ENCODE assay signal across 39 mouse cellular contexts in genomic region chr5:91959096-91959495, GRCm38 (mm10). TPM values are rescaled to one million over a fixed set of nuclear protein-coding genes. Genes with fewer than 3 reads are reported as not detected.
A peak's percentile ranks its signal among the peaks of the same experiment; 100 is the strongest.
DNase-seq lines count a peak whose midpoint lies in the region; ATAC-seq and TF ChIP-seq lines count a peak whose summit lies in the region.
"Had no signal": no experiment of that assay in that cellular context is flagged by ENCODE, and none has a peak within 500 bp of the region (broad histone marks: within the 10 kb centered on the region; RNA-seq: fewer than 3 reads in every experiment).

No protein-coding gene starts in this region.

- H3K9me3 ChIP-seq in MEL (replicated peaks; ENCODE audit: insufficient read depth, low read length), result no peaks in the 10 kb centered on the region
- H3K9me3 ChIP-seq in liver, embryonic 14.5 days (ENCODE audit: control insufficient read depth, low read length), result no peaks in the 10 kb centered on the region
- H3K9me3 ChIP-seq: forebrain, embryonic 13.5 days; hindbrain, embryonic 12.5 days; limb, embryonic 12.5 days; midbrain, embryonic 10.5 days; neural tube, embryonic 12.5 days had no signal

- H3K9ac ChIP-seq in MEL (ENCODE audit: control insufficient read depth, low read depth, low read length, poor library complexity, severe bottlenecking), result no peak overlapping the region
- no peak overlapping the region for H3K9ac ChIP-seq in liver, embryonic 14.5 days (replicated peaks)
- H3K9ac ChIP-seq: forebrain, embryonic 13.5 days; hindbrain, embryonic 12.5 days; limb, embryonic 12.5 days; neural tube, embryonic 12.5 days had no signal

- H3K4me1 ChIP-seq in MEL (ENCODE audit: control insufficient read depth in 1 of 2, insufficient read depth in 2 of 2, low read length in 2 of 2), result peaks cover 17 to 21% of the 10 kb centered on the region in 2 experiments
- peaks cover 29 to 33% of the 10 kb centered on the region in 2 experiments for H3K4me1 ChIP-seq in liver, embryonic 14.5 days (replicated peaks; ENCODE audit: control insufficient read depth in 2 of 2, insufficient read depth in 2 of 2, low read length in 1 of 2)

- TF ChIP-seq EP300 in MEL (IDR thresholded peaks at IDR 0.05; ENCODE audit: low read depth in 1 of 2, low read length in 2 of 2), result peak in 1 of 2 experiments; percentile 21; a peak in 1 of 4 replicates
- no peak for TF ChIP-seq EP300 in liver, embryonic 14.5 days (IDR thresholded peaks at IDR 0.05; ENCODE audit: low read depth)

- peak; percentile 21 to 55 for DNase-seq in layer of hippocampus, adult 2 months (ENCODE audit: low spot score in 2 of 2)
- DNase-seq in layer of hippocampus, postnatal 25 days (ENCODE audit: extremely low spot score in 1 of 2, low spot score in 1 of 2), result no peak
- DNase-seq in MEL (ENCODE audit: low read depth, low spot score), result peak; percentile 16
- DNase-seq in brain, embryonic 14.5 days (ENCODE audit: low read depth), result peak; percentile 35
- no peak for DNase-seq in liver, embryonic 14.5 days (ENCODE audit: low read depth in 3 of 3, low spot score in 3 of 3)
- DNase-seq in thymus, postnatal 4 days, result no peak
- no peak for DNase-seq in spleen, postnatal 36 days (ENCODE audit: low spot score in 2 of 2)
- no peak for DNase-seq in urinary bladder, postnatal 4 days (ENCODE audit: low spot score in 2 of 2)
- DNase-seq: adrenal gland, postnatal 10 days; cerebellum, adult 18-20 months; cerebellum, postnatal 14 days; gastrocnemius, adult 2 months; gastrocnemius, postnatal 36 days; heart, adult 18-20 months; heart, postnatal 36 days; kidney, adult 8-10 months; kidney, postnatal 4 days; lung, adult 18-20 months; lung, postnatal 4 days; right cerebral cortex, adult 18-20 months; spleen, adult 18-20 months; thymus, adult 18-20 months; thymus, postnatal 25 days had no signal

- no peak for ATAC-seq in liver, embryonic 14.5 days (ENCODE audit: insufficient read depth)
- ATAC-seq: forebrain, embryonic 13.5 days; intestine, embryonic 16.5 days; lung, postnatal 0 days; midbrain, embryonic 16.5 days had no signal

- 12% methylated on average over 1 of the region's 1 CpGs for WGBS in liver, embryonic 14.5 days (ENCODE audit: insufficient replicate concordance)

- peak overlapping the region; percentile 36 for H3K4me2 ChIP-seq in liver, embryonic 14.5 days (ENCODE audit: low read depth)
- H3K4me2 ChIP-seq: forebrain, embryonic 13.5 days; heart, embryonic 11.5 days; hindbrain, embryonic 12.5 days; limb, embryonic 12.5 days; neural tube, embryonic 12.5 days had no signal

- peaks cover 13 to 37% of the 10 kb centered on the region in 2 experiments for H3K36me3 ChIP-seq in MEL (ENCODE audit: control insufficient read depth in 1 of 2, insufficient read depth in 2 of 2, low read length in 2 of 2)
- H3K36me3 ChIP-seq in liver, embryonic 14.5 days (replicated peaks; ENCODE audit: control insufficient read depth, insufficient read depth, low read depth), result peaks cover 19% of the 10 kb centered on the region

- no peak for TF ChIP-seq CTCF in layer of hippocampus, adult 2 months (conservative IDR thresholded peaks at IDR 0.05)
- no peak for TF ChIP-seq CTCF in MEL (IDR thresholded peaks at IDR 0.05 in 2 of 3, conservative IDR thresholded peaks at IDR 0.05 in 1 of 3; ENCODE audit: control insufficient read depth in 1 of 3, insufficient read depth in 1 of 3, low read depth in 2 of 3, low read length in 3 of 3, poor library complexity in 1 of 3, severe bottlenecking in 1 of 3)
- TF ChIP-seq CTCF in brain, embryonic 14.5 days (IDR thresholded peaks at IDR 0.05; ENCODE audit: borderline replicate concordance, extremely low read depth, insufficient read depth, insufficient read length), result no peak
- TF ChIP-seq CTCF in liver, embryonic 14.5 days (IDR thresholded peaks at IDR 0.05; ENCODE audit: low read depth), result no peak

- no peak overlapping the region for H3K4me3 ChIP-seq in layer of hippocampus, adult 2 months
- no peak overlapping the region for H3K4me3 ChIP-seq in MEL (ENCODE audit: control insufficient read depth in 1 of 2, insufficient read depth in 1 of 2, low read depth in 2 of 2, low read length in 2 of 2)
- H3K4me3 ChIP-seq in liver, embryonic 14.5 days (ENCODE audit: insufficient read depth in 1 of 2, low read depth in 2 of 2, low read length in 2 of 2), result no peak overlapping the region
- H3K4me3 ChIP-seq: forebrain, embryonic 13.5 days; gastrocnemius, adult 2 months; hindbrain, embryonic 12.5 days; limb, embryonic 12.5 days; midbrain, embryonic 10.5 days; neural tube, embryonic 12.5 days had no signal

- no peaks in the 10 kb centered on the region for H3K27me3 ChIP-seq in MEL (ENCODE audit: control insufficient read depth in 1 of 2, insufficient read depth in 2 of 2, low read length in 2 of 2)
- no peaks in the 10 kb centered on the region for H3K27me3 ChIP-seq in liver, embryonic 14.5 days (ENCODE audit: control insufficient read depth, insufficient read depth, low read length)
- H3K27me3 ChIP-seq: forebrain, embryonic 13.5 days; hindbrain, embryonic 12.5 days; limb, embryonic 12.5 days; neural tube, embryonic 12.5 days had no signal

- H3K79me2 ChIP-seq in MEL (ENCODE audit: control insufficient read depth, insufficient read depth, low read length, poor library complexity), result peaks cover 24% of the 10 kb centered on the region

- no peak for TF ChIP-seq POLR2A in MEL (IDR thresholded peaks at IDR 0.05; ENCODE audit: control insufficient read depth in 1 of 2, insufficient read depth in 1 of 2, low read depth in 1 of 2, low read length in 2 of 2, poor library complexity in 1 of 2)
- no peak for TF ChIP-seq POLR2A in brain, embryonic 14.5 days (IDR thresholded peaks at IDR 0.05; ENCODE audit: borderline replicate concordance, extremely low read depth, insufficient read depth, insufficient read length, poor library complexity, severe bottlenecking)

- H3K27ac ChIP-seq in layer of hippocampus, adult 2 months, result no peak overlapping the region
- H3K27ac ChIP-seq in MEL (ENCODE audit: control insufficient read depth, low read depth, low read length), result no peak overlapping the region
- no peak overlapping the region for H3K27ac ChIP-seq in liver, embryonic 14.5 days
- H3K27ac ChIP-seq: forebrain, embryonic 13.5 days; hindbrain, embryonic 12.5 days; kidney, postnatal 0 days; limb, embryonic 12.5 days; midbrain, embryonic 10.5 days; neural tube, embryonic 12.5 days; stomach, postnatal 0 days had no signal

- no peak for TF ChIP-seq RAD21 in MEL (IDR thresholded peaks at IDR 0.05; ENCODE audit: low read depth, low read length)

TF ChIP-seq in MEL, 35 proteins besides CTCF, POLR2A, EP300 and RAD21:
- TF ChIP-seq POLR2AphosphoS2 (IDR thresholded peaks at IDR 0.05; ENCODE audit: low read length) (no peak), MXI1 (IDR thresholded peaks at IDR 0.05; ENCODE audit: low read depth, low read length) (no peak), E2F4 (IDR thresholded peaks at IDR 0.05; ENCODE audit: borderline replicate concordance, low read depth, low read length) (no peak), GATA1 (IDR thresholded peaks at IDR 0.05; ENCODE audit: low read depth, low read length) (no peak), HCFC1 (IDR thresholded peaks at IDR 0.05; ENCODE audit: low read depth, low read length) (no peak), GABPA (IDR thresholded peaks at IDR 0.05; ENCODE audit: low read depth, low read length) (no peak), MAX (IDR thresholded peaks at IDR 0.05; ENCODE audit: low read length) (no peak), MEF2A (IDR thresholded peaks at IDR 0.05; ENCODE audit: extremely low read depth, insufficient replicate concordance, low read depth, low read length, poor library complexity, severe bottlenecking) (no peak), TCF12 (IDR thresholded peaks at IDR 0.05; ENCODE audit: low read depth, low read length) (no peak), USF1 (IDR thresholded peaks at IDR 0.05; ENCODE audit: low read depth, low read length) (no peak), MAFK (IDR thresholded peaks at IDR 0.05; ENCODE audit: borderline replicate concordance, low read depth, low read length) (no peak), ZC3H11A (IDR thresholded peaks at IDR 0.05; ENCODE audit: low read depth, low read length) (no peak), NRF1 (IDR thresholded peaks at IDR 0.05; ENCODE audit: insufficient read depth, low read depth, low read length, poor library complexity, severe bottlenecking) (no peak), SMC3 (IDR thresholded peaks at IDR 0.05; ENCODE audit: low read depth, low read length) (no peak), SIN3A (IDR thresholded peaks at IDR 0.05; ENCODE audit: low read length) (no peak), TAL1 (IDR thresholded peaks at IDR 0.05; ENCODE audit: low read length) (no peak; the same call in 1 of the 2 replicates), ZKSCAN1 (IDR thresholded peaks at IDR 0.05; ENCODE audit: low read depth, low read length) (no peak), ETS1 (IDR thresholded peaks at IDR 0.05; ENCODE audit: low read depth, low read length) (no peak), ELF1 (IDR thresholded peaks at IDR 0.05; ENCODE audit: low read depth, low read length) (no peak), BHLHE40 (IDR thresholded peaks at IDR 0.05; ENCODE audit: borderline replicate concordance, low read depth, low read length) (no peak)

RNA-seq across cellular contexts. Expression of gene Rchy1, which starts 3.8 kb away (rescaled TPM):
- 10 to 100 TPM; 46.9 to 51.7 TPM for total RNA-seq in layer of hippocampus, adult 2 months (2021)
- total RNA-seq in layer of hippocampus, postnatal 25 days (2021), result 10 to 100 TPM; 49.0 to 52.6 TPM
- 24.8 and 28.6 TPM in 2 replicates for total RNA-seq in MEL (2012; rRNA removed)
- polyA plus RNA-seq in MEL (2012; ENCODE audit: insufficient read depth in 1 of 2, insufficient read length in 2 of 2, low read depth in 1 of 2, low replicate concordance in 2 of 2, missing spikeins in 1 of 2), result 10 to 100 TPM; 26.9 to 74.4 TPM
- polyA plus RNA-seq in brain, embryonic 14.5 days (2012; rRNA removed), result 53.6 and 58.8 TPM in 2 replicates
- 20.1 and 20.9 TPM in 2 replicates for polyA plus RNA-seq in liver, embryonic 14.5 days (2012; rRNA removed)
- polyA plus RNA-seq in liver, embryonic 14.5 days (2014; fragmentation: Nextera tagmentation; extraction: Ambion mirVana), result 15.1 and 15.6 TPM in 2 replicates

RNA-seq across cellular contexts. Expression of gene Odaph, which starts 28.2 kb away (rescaled TPM):
- not detected for total RNA-seq in layer of hippocampus, adult 2 months (2021)
- not detected for total RNA-seq in layer of hippocampus, postnatal 25 days (2021)
- total RNA-seq in MEL (2012; rRNA removed), result 0.27 TPM in 1 of 2 replicates, not detected in the other
- polyA plus RNA-seq in MEL (2012; ENCODE audit: insufficient read depth in 1 of 2, insufficient read length in 2 of 2, low read depth in 1 of 2, low replicate concordance in 2 of 2, missing spikeins in 1 of 2), result under 1 TPM in 1 of 2 experiments, not detected in 1; 0.65 TPM
- not detected in 2 replicates for polyA plus RNA-seq in brain, embryonic 14.5 days (2012; rRNA removed)
- polyA plus RNA-seq in liver, embryonic 14.5 days (2012; rRNA removed), result not detected in 2 replicates
- not detected in 2 replicates for polyA plus RNA-seq in liver, embryonic 14.5 days (2014; fragmentation: Nextera tagmentation; extraction: Ambion mirVana)
- total RNA-seq: adrenal gland, postnatal 10 days; gastrocnemius, adult 2 months; gastrocnemius, postnatal 36 days; heart, adult 18-20 months; heart, postnatal 36 days; left cerebral cortex, postnatal 10 days had no signal
- polyA plus RNA-seq: cortical plate, adult 2 months; embryonic facial prominence, embryonic 14.5 days; forebrain, embryonic 13.5 days; frontal cortex, adult 2 months; heart, embryonic 11.5 days; heart, embryonic 16.5 days; hindbrain, embryonic 12.5 days; intestine, embryonic 16.5 days; kidney, postnatal 0 days; limb, embryonic 12.5 days; midbrain, embryonic 10.5 days; midbrain, embryonic 16.5 days; neural tube, embryonic 12.5 days had no signal

Comparison
In these comparisons a context has a peak if more than half of its experiments do, and no peak if none do; other contexts are left out.
1. DNase-seq: peak in layer of hippocampus, adult 2 months (2 of 2), MEL (single experiment) and brain, embryonic 14.5 days (single experiment); none in layer of hippocampus, postnatal 25 days (0 of 2), liver, embryonic 14.5 days (0 of 3), thymus, postnatal 4 days (single experiment), spleen, postnatal 36 days (0 of 2) and urinary bladder, postnatal 4 days (0 of 2).